Mouse (Mus musculus): ENCODE results near the gene Tas2r119.

DNA sequence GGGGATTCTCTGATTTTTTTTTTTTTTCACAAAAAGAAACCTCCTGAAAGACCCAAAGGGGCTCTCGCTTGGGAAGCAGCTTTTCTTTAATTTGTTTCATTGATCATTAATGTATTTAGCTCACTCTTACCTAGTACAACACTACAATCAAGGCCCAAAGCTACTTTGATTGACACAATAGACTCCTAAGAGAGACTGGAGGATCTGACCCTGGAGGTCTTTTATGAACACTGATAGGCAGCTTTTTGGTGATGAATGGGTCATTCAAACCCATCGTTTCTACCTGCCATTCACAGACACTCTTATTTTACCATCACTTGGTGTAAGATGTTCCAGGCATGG is 4.1 kb upstream of the Tas2r119 start:
- TF ChIP-seq CTCF (IDR thresholded peaks at IDR 0.05; ENCODE audit: borderline replicate concordance, insufficient read depth, low read length) (no peak), POLR2A (IDR thresholded peaks at IDR 0.05; ENCODE audit: low read depth, low read length) (no peak)

Measured in embryonic fibroblast, embryonic 13.5 days (primary cell).